Mouse (Mus musculus) CH12.LX (cell line): Measurements from ENCODE around the gene Otx2. TPM values are rescaled to one million over a fixed set of nuclear protein-coding genes. Genes with fewer than 3 reads are reported as not detected.
"Not testable (repeated sequence)": the region's sequence is repeated elsewhere in the genome, so short reads cannot be mapped to it uniquely, and the experiment has no call there.

ENCODE experiments used
- DNase-seq: peaks from one replicate; pipeline ENCODE4 v3.0.0-alpha.2; 2013; ENCODE audit errors: extremely low read depth
- H3K27ac ChIP-seq: 2 replicates; pipeline ENCODE4 v1.5.1; 2012; ENCODE audit warnings: low read depth, mild to moderate bottlenecking, control low read depth, moderate library complexity; ENCODE audit not compliant: insufficient read depth
- H3K27me3 ChIP-seq: replicated peaks from 2 replicates; pipeline ENCODE3; 2012; ENCODE audit warnings: inconsistent platforms
- H3K36me3 ChIP-seq, 2 experiments: replicated peaks in 1 of 2; 2 replicates each; pipeline versions ENCODE3 to v1.6.1; 2012; ENCODE audit warnings: inconsistent platforms in 1 of 2, low read length in 1 of 2, mild to moderate bottlenecking in 1 of 2, mixed read lengths in 1 of 2, moderate library complexity in 1 of 2; ENCODE audit not compliant: control insufficient read depth in 1 of 2, insufficient read depth in 1 of 2
- H3K4me1 ChIP-seq, 2 experiments: 2 replicates each; pipeline ENCODE4 v1.6.1; 2012; ENCODE audit warnings: inconsistent platforms in 1 of 2, moderate library complexity in 1 of 2; ENCODE audit not compliant: insufficient read depth in 2 of 2, control insufficient read depth in 1 of 2
- H3K4me2 ChIP-seq: 2 replicates; pipeline ENCODE4 v1.6.1; 2012; ENCODE audit warnings: low read depth, mild to moderate bottlenecking, control low read depth; ENCODE audit not compliant: poor library complexity, insufficient read depth, severe bottlenecking
- H3K4me3 ChIP-seq, 3 experiments: fragments of 150-350 bp in 1 of 3; sonication (generic) in 1 of 3; replicated peaks in 1 of 3; 2 replicates each; pipeline versions ENCODE3 to v1.5.1; 2011 to 2012; ENCODE audit warnings: low read depth in 2 of 3, low read length in 2 of 3, mild to moderate bottlenecking in 2 of 3, moderate library complexity in 2 of 3, control low read depth in 1 of 3, improper control_type of control experiment in 1 of 3, inconsistent platforms in 1 of 3, mixed read lengths in 1 of 3; ENCODE audit not compliant: poor library complexity in 1 of 3
- H3K79me2 ChIP-seq: replicated peaks from 2 replicates; pipeline ENCODE4 v1.6.1; 2012; ENCODE audit warnings: mild to moderate bottlenecking, moderate library complexity; ENCODE audit not compliant: control insufficient read depth, poor library complexity, insufficient read depth, severe bottlenecking; ENCODE audit errors: extremely low read depth
- H3K9ac ChIP-seq: 2 replicates; pipeline ENCODE4 v1.6.1; 2012; ENCODE audit warnings: low read depth, mild to moderate bottlenecking, control low read depth, moderate library complexity; ENCODE audit not compliant: insufficient read depth
- H3K9me3 ChIP-seq: replicated peaks from 2 replicates; pipeline ENCODE3; 2012; ENCODE audit warnings: low read length, inconsistent platforms, mixed read lengths
- CHD1 ChIP-seq: IDR thresholded peaks from 2 replicates; pipeline ENCODE4 v1.6.1; 2012; ENCODE audit warnings: low read depth, low read length, improper control_type of control experiment, inconsistent platforms
- ELF1 ChIP-seq: IDR thresholded peaks from 2 replicates; pipeline ENCODE4 v1.6.1; 2014; ENCODE audit warnings: low read depth, mild to moderate bottlenecking, inconsistent platforms, low read length, improper control_type of control experiment
- JUN ChIP-seq: IDR thresholded peaks from 2 replicates; pipeline ENCODE4 v1.6.1; 2011; ENCODE audit warnings: low read depth, mild to moderate bottlenecking, low read length, improper control_type of control experiment, moderate library complexity; ENCODE audit not compliant: insufficient read depth
- MAZ ChIP-seq: IDR thresholded peaks from 2 replicates; pipeline ENCODE4 v1.6.1; 2012; ENCODE audit warnings: low read depth, mild to moderate bottlenecking, inconsistent platforms, low read length, improper control_type of control experiment, moderate library complexity
- NRF1 ChIP-seq: IDR thresholded peaks from 2 replicates; pipeline ENCODE4 v1.6.1; 2014; ENCODE audit warnings: low read depth, mild to moderate bottlenecking, inconsistent platforms, low read length, improper control_type of control experiment, moderate library complexity
- SMC3 ChIP-seq: IDR thresholded peaks from 2 replicates; pipeline ENCODE4 v1.6.1; 2011; ENCODE audit warnings: low read depth, low read length, improper control_type of control experiment
- UBTF ChIP-seq: IDR thresholded peaks from 2 replicates; pipeline ENCODE4 v1.6.1; 2012; ENCODE audit warnings: low read depth, mild to moderate bottlenecking, inconsistent platforms, low read length, improper control_type of control experiment, moderate library complexity
- USF1 ChIP-seq: IDR thresholded peaks from 2 replicates; pipeline ENCODE4 v1.6.1; 2014; ENCODE audit warnings: low read depth, mild to moderate bottlenecking, inconsistent platforms, low read length, improper control_type of control experiment
- ZKSCAN1 ChIP-seq: IDR thresholded peaks from 2 replicates; pipeline ENCODE4 v1.6.1; 2012; ENCODE audit warnings: low read depth, inconsistent platforms, low read length, improper control_type of control experiment, borderline replicate concordance
- ZMIZ1 ChIP-seq: IDR thresholded peaks from 2 replicates; pipeline ENCODE4 v1.6.1; 2012; ENCODE audit warnings: low read depth, mild to moderate bottlenecking, inconsistent platforms, low read length, improper control_type of control experiment
- dilution Hi-C: fragments of 300-500 bp; cut with MboI; formaldehyde crosslinking; loops from 2 replicates; pipeline ENCODE4 v1.14.3; 2020; ENCODE audit warnings: low sequenced_read_pairs; ENCODE audit not compliant: extremely low pct_unique_long_range_greater_than_20kb, extremely low pct_ligation_motif_present
- in situ Hi-C: fragments of 300-500 bp; cut with MboI; formaldehyde crosslinking; loops from 3 replicates; pipeline ENCODE4 v1.14.3; 2019; ENCODE audit warnings: low sequenced_read_pairs, low pct_ligation_motif_present, low pct_unique_long_range_greater_than_20kb, mixed read lengths
- polyA plus RNA-seq: library from polyadenylated mRNA; unstranded; fragments of >175 nt; gene quantifications from 2 replicates; pipeline ENCODE4 v1.2.1, GENCODE M21; 2012; ENCODE audit warnings: low read depth; ENCODE audit not compliant: insufficient read length
- total RNA-seq, 2 experiments: library from RNA; depleted of rRNA; stranded (reverse); fragments of 300-350 nt in 1 of 2; fragments of >200 nt in 1 of 2; gene quantifications; 2 replicates each; pipeline ENCODE4 v1.2.3; 2012 to 2014

Otx2 gene
- total and polyA plus RNA-seq, 3 experiments = not detected

GRCm38 (mm10) chr14:48625331-48625694 is 48.3 kb downstream of the Otx2 start:
- Histone ChIP-seq H3K27ac (no peak overlapping the region), H3K4me1 (no peaks in the 10 kb centered on the region), H3K4me2 (no peak overlapping the region), H3K79me2 (no peaks in the 10 kb centered on the region), H3K4me3 (no peak overlapping the region), H3K36me3 (no peaks in the 10 kb centered on the region), H3K9me3 (peaks cover 3% of the 10 kb centered on the region), H3K9ac (no peak overlapping the region), H3K27me3 (no peaks in the 10 kb centered on the region)
- in situ Hi-C loops = loop anchor here (25.0 kb wide), 1 partner anchor 712 kb away; no protein-coding TSS in a partner anchor
- dilution Hi-C loops = no loop called here
- DNase-seq = no peak
- TF ChIP-seq CHD1 = no peak
- no peak for TF ChIP-seq NRF1
- TF ChIP-seq UBTF = no peak
- no peak for TF ChIP-seq JUN
- TF ChIP-seq ZKSCAN1 = no peak
- no peak for TF ChIP-seq SMC3
- TF ChIP-seq ZMIZ1 = no peak
- no peak for TF ChIP-seq USF1

GRCm38 (mm10) chr14:48624596-48625330 is 48.9 kb downstream of the Otx2 start:
- Histone ChIP-seq H3K36me3 (no peaks in the 10 kb centered on the region), H3K4me3 (no peak overlapping the region), H3K9me3 (peaks cover 3% of the 10 kb centered on the region), H3K4me1 (no peaks in the 10 kb centered on the region), H3K4me2 (no peak overlapping the region), H3K9ac (no peak overlapping the region), H3K27ac (no peak overlapping the region), H3K79me2 (no peaks in the 10 kb centered on the region), H3K27me3 (no peaks in the 10 kb centered on the region)
- in situ Hi-C loops = loop anchor here (25.0 kb wide), 1 partner anchor 713 kb away; no protein-coding TSS in a partner anchor
- no peak for DNase-seq
- dilution Hi-C loops = no loop called here
- TF ChIP-seq MAZ (no peak), ELF1 (no peak)

- H3K9me3 ChIP-seq, H3K27ac ChIP-seq, H3K4me2 ChIP-seq, in situ Hi-C loops, H3K36me3 ChIP-seq, H3K4me1 ChIP-seq, dilution Hi-C loops, H3K27me3 ChIP-seq, H3K9ac ChIP-seq, DNase-seq, H3K79me2 ChIP-seq, H3K4me3 ChIP-seq: not testable (repeated sequence)
Measured at GRCm38 (mm10) chr14:48622726-48623125, 50.9 kb downstream of the Otx2 start.
